Mouse (Mus musculus) olfactory bulb, adult 2 months (tissue): ENCODE data around the gene Ufc1. TPM values are rescaled to one million over a fixed set of nuclear protein-coding genes. Genes with fewer than 3 reads are reported as not detected.
"Not testable (repeated sequence)": the region's sequence is repeated elsewhere in the genome, so short reads cannot be mapped to it uniquely, and the experiment has no call there.

Source experiments
- H3K27ac ChIP-seq: fragments of 200-500 bp; 2 replicates; pipeline ENCODE4 v1.5.1; 2012; ENCODE audit warnings: low read depth, low read length; ENCODE audit not compliant: insufficient read depth
- H3K4me1 ChIP-seq: fragments of 200-500 bp; 2 replicates; pipeline ENCODE4 v1.6.1; 2012; ENCODE audit warnings: low read length; ENCODE audit not compliant: control insufficient read depth, insufficient read depth
- H3K4me3 ChIP-seq: fragments of 200-500 bp; 2 replicates; pipeline ENCODE4 v1.5.1; 2012; ENCODE audit warnings: mild to moderate bottlenecking, low read depth, low read length, moderate library complexity; ENCODE audit not compliant: insufficient read depth
- CTCF ChIP-seq: fragments of 200-500 bp; IDR thresholded peaks from 2 replicates; pipeline ENCODE4 v1.5.1; 2012; ENCODE audit warnings: low read depth, mild to moderate bottlenecking, low read length, moderate library complexity; ENCODE audit not compliant: insufficient read depth
- POLR2A ChIP-seq: fragments of 200-500 bp; IDR thresholded peaks from 2 replicates; pipeline ENCODE4 v1.6.1; 2012; ENCODE audit warnings: mild to moderate bottlenecking, low read depth, low read length, moderate library complexity; ENCODE audit not compliant: insufficient read depth
- WGBS: fragments of 180-500 bp; shearing (Covaris S2); methylation state at CpG from one replicate; pipeline ENCODE4 v1.1.7; 2018; 5-methylcytosine and 5-hydroxymethylcytosine counted together
- polyA plus RNA-seq: library from polyadenylated mRNA; stranded (reverse); fragments of >200 nt; gene quantifications from 2 replicates; pipeline ENCODE4 v1.2.4, GENCODE M21; 2012; ENCODE audit warnings: low replicate concordance; ENCODE audit not compliant: missing spikeins, insufficient read depth, insufficient read length

The Ufc1 gene
- polyA plus RNA-seq, 1 experiment, result not detected

- no peak overlapping the region for H3K27ac ChIP-seq
- WGBS, result 92% methylated on average over 2 of the region's 2 CpGs
- TF ChIP-seq CTCF, result no peak
- no peak for TF ChIP-seq POLR2A
- H3K4me3 ChIP-seq, result no peak overlapping the region
- H3K4me1 ChIP-seq, result 0 out of 2 replicates have a peak, but pooled peaks cover 3% of the 10 kb centered on the region
Observed at GRCm38 (mm10) chr1:171325571-171325970, 30.7 kb upstream of the Ufc1 start.

DNA sequence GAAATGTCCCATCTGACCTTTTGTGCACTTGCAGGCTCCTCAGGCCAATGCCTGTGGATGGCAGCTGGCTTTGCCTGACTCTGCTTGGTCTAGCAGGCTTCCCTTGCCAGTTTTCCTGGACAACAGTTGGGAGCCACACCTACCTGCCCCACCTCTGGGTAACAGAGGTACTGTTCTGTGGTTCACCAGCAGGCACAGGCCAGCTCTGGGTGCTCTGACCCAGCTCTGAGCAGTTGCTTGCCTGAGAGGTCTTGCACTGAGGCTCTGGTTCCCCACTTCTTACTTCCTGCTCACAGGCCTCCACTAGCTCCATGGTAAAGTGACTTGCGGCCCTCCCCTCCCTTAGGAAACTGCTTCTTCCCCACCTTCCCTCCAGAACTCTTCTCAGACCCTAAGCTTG is 27.2 kb upstream of the Ufc1 start:
- Histone ChIP-seq H3K27ac (no peak overlapping the region), H3K4me1 (0 out of 2 replicates have a peak, but pooled peaks cover 3% of the 10 kb centered on the region), H3K4me3 (no peak overlapping the region)
- whole genome bisulfite sequencing, result 84% methylated on average over 1 of the region's 1 CpGs
- TF ChIP-seq CTCF (no peak), POLR2A (no peak)

GRCm38 (mm10) chr1:171321415-171321814 is 26.6 kb upstream of the Ufc1 start:
- TF ChIP-seq CTCF, result no peak
- H3K4me1 ChIP-seq, result no peaks in the 10 kb centered on the region
- no peak overlapping the region for H3K27ac ChIP-seq
- no peak overlapping the region for H3K4me3 ChIP-seq

DNA sequence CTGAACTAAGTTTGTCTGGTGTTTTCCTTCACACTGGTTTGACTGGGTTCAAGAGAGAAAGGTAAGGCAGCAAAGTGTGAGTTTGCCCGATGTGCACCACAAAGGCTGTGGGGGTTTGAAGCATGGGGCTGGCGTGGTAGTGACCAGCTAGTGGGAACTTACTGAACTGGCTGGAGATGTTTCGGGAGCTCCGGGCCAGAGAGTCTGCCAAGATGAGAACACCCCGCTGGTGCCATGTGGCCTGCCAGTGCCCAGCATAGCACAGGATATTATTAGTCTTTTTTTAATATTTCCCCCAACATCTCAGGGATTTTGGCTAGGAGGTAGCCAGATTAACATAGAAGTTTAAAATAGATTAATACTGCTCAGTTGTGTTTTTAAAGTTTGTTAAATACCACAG is 25.3 kb upstream of the Ufc1 start:
- Histone ChIP-seq H3K27ac (no peak overlapping the region), H3K4me3 (no peak overlapping the region), H3K4me1 (no peaks in the 10 kb centered on the region)
- 21% methylated on average over 5 of the region's 5 CpGs for WGBS
- no peak for TF ChIP-seq CTCF
- TF ChIP-seq POLR2A, result no peak

DNA sequence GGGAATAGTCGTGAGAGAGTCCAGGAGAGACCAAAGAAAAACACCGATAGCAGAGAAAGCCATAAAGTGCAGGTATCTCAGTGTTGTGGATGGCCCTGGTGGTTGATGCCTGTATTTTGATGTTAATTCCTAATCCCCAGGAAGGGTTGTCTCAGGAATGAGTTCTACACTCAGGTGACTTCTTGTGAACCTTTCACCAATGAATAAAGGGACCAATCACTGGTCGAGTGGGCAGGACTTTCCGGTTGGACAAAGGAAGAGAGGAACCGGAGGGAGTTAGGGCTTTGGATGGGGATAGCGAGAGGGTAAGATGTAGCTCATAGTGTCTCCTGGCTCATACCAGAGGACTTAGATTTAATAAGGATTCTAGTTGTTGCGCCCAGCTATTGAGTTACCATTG is 24.9 kb upstream of the Ufc1 start:
- no peak overlapping the region for H3K4me3 ChIP-seq
- TF ChIP-seq CTCF, result no peak
- no peak for TF ChIP-seq POLR2A
- 20% methylated on average over 7 of the region's 7 CpGs for WGBS
- H3K27ac ChIP-seq, result no peak overlapping the region
- no peaks in the 10 kb centered on the region for H3K4me1 ChIP-seq

GRCm38 (mm10) chr1:171309321-171309720 is 14.5 kb upstream of the Ufc1 start:
- Histone ChIP-seq H3K4me3 (no peak overlapping the region), H3K27ac (no peak overlapping the region), H3K4me1 (no peaks in the 10 kb centered on the region)
- TF ChIP-seq POLR2A (no peak), CTCF (no peak)
- WGBS, result 45% methylated on average over 2 of the region's 2 CpGs

DNA sequence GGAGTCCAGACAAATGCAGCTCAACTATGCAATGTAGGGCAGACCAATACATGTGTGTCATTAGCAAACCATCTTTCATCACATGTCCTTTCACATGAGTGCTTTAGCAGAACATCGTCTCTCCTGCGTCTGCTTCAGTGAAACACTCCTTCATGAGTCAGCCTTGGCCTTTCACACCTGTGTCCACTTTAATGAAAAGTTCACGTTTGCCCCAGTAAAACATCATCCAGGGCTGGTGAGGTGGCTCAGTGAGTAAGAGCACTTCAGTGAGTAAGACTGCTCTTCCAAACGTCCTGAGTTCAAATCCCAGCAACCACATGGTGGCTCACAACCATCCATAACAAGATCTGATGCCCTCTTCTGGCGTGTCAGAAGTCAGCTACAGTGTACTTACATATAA is 11.3 kb upstream of the Ufc1 start:
- not testable (repeated sequence) for H3K4me3 ChIP-seq, H3K27ac ChIP-seq, H3K4me1 ChIP-seq
- WGBS, result 66% methylated on average over 5 of the region's 5 CpGs

- Histone ChIP-seq H3K27ac (no peak overlapping the region), H3K4me1 (no peaks in the 10 kb centered on the region), H3K4me3 (no peak overlapping the region)
- WGBS, result 72% methylated on average over 3 of the region's 3 CpGs
- TF ChIP-seq POLR2A, result no peak
- TF ChIP-seq CTCF, result no peak
Observed at GRCm38 (mm10) chr1:171298226-171298625, 3.4 kb upstream of the Ufc1 start.

DNA sequence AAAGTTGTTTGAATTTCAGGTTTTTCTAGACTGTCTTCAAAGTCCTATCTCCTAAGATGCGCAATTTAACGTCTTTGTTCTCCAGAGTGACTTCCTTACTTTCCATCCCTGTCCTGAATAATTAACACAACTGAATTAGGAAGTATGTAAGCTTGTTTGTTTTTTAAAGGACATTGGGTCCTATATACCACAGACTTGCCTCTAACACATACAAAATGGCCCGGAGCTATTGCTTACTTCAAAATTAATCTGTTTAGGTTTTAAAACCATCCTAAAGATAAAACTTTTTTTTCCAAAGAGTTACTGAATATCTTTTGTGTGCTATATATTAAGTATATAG is 209 bp upstream of the Ufc1 start:
- WGBS, result 16% methylated on average over 3 of the region's 3 CpGs
- peak overlapping the region; percentile 99 for H3K27ac ChIP-seq
- no peak for TF ChIP-seq POLR2A
- TF ChIP-seq CTCF, result no peak
- H3K4me3 ChIP-seq, result peak overlapping the region; percentile 75
- no peaks in the 10 kb centered on the region for H3K4me1 ChIP-seq

- 21% methylated on average over 5 of the region's 5 CpGs for WGBS
- H3K4me1 ChIP-seq, result no peaks in the 10 kb centered on the region
- TF ChIP-seq POLR2A (no peak), CTCF (no peak)
- H3K27ac ChIP-seq, result peak overlapping the region; percentile 99
- H3K4me3 ChIP-seq, result peak overlapping the region; percentile 75
Observed at GRCm38 (mm10) chr1:171293906-171294297, 922 bp downstream of the Ufc1 start.
